Mouse (Mus musculus): ENCODE results near the gene Grid1.

Gene Grid1

GRCm38 (mm10) chr14:35123260-35123875, 303.5 kb downstream of the Grid1 start:
- in situ Hi-C loops (cut with MboI; ENCODE audit: low pct_unique_long_range_greater_than_20kb in 1 of 2, low sequenced_read_pairs in 2 of 2, unreplicated experiment in 1 of 2): no loop called here

GRCm38 (mm10) chr14:35127616-35128015, 307.7 kb downstream of the Grid1 start:
- in situ Hi-C loops (cut with MboI; ENCODE audit: low pct_unique_long_range_greater_than_20kb in 1 of 2, low sequenced_read_pairs in 2 of 2, unreplicated experiment in 1 of 2): no loop called here

- in situ Hi-C loops (cut with MboI; ENCODE audit: low pct_unique_long_range_greater_than_20kb in 1 of 2, low sequenced_read_pairs in 2 of 2, unreplicated experiment in 1 of 2): no loop called here
Observed at GRCm38 (mm10) chr14:35135056-35135455, 315.1 kb downstream of the Grid1 start.

- in situ Hi-C loops (cut with MboI; ENCODE audit: low pct_unique_long_range_greater_than_20kb in 1 of 2, low sequenced_read_pairs in 2 of 2, unreplicated experiment in 1 of 2): no loop called here
Observed at GRCm38 (mm10) chr14:35138069-35138468, 318.2 kb downstream of the Grid1 start.

- in situ Hi-C loops (cut with MboI; ENCODE audit: low pct_unique_long_range_greater_than_20kb in 1 of 2, low sequenced_read_pairs in 2 of 2, unreplicated experiment in 1 of 2): no loop called here
Observed at GRCm38 (mm10) chr14:35139824-35140223, 319.9 kb downstream of the Grid1 start.

- in situ Hi-C loops (cut with MboI; ENCODE audit: low pct_unique_long_range_greater_than_20kb in 1 of 2, low sequenced_read_pairs in 2 of 2, unreplicated experiment in 1 of 2): no loop called here
Observed at GRCm38 (mm10) chr14:35152450-35152849, 332.5 kb downstream of the Grid1 start.

GRCm38 (mm10) chr14:35153701-35154277, 333.9 kb downstream of the Grid1 start:
- in situ Hi-C loops (cut with MboI; ENCODE audit: low pct_unique_long_range_greater_than_20kb in 1 of 2, low sequenced_read_pairs in 2 of 2, unreplicated experiment in 1 of 2): no loop called here

- in situ Hi-C loops (cut with MboI; ENCODE audit: low pct_unique_long_range_greater_than_20kb in 1 of 2, low sequenced_read_pairs in 2 of 2, unreplicated experiment in 1 of 2): no loop called here
Observed at GRCm38 (mm10) chr14:35154364-35154763, 334.5 kb downstream of the Grid1 start.

GRCm38 (mm10) chr14:35157069-35157655, 337.3 kb downstream of the Grid1 start:
- in situ Hi-C loops (cut with MboI; ENCODE audit: low pct_unique_long_range_greater_than_20kb in 1 of 2, low sequenced_read_pairs in 2 of 2, unreplicated experiment in 1 of 2): no loop called here

- in situ Hi-C loops (cut with MboI; ENCODE audit: low pct_unique_long_range_greater_than_20kb in 1 of 2, low sequenced_read_pairs in 2 of 2, unreplicated experiment in 1 of 2): no loop called here
Observed at GRCm38 (mm10) chr14:35159296-35159695, 339.4 kb downstream of the Grid1 start.

- in situ Hi-C loops (cut with MboI; ENCODE audit: low pct_unique_long_range_greater_than_20kb in 1 of 2, low sequenced_read_pairs in 2 of 2, unreplicated experiment in 1 of 2): no loop called here
Observed at GRCm38 (mm10) chr14:35167451-35167850, 347.5 kb downstream of the Grid1 start.

GRCm38 (mm10) chr14:35173861-35174260, 354.0 kb downstream of the Grid1 start:
- in situ Hi-C loops (cut with MboI; ENCODE audit: low pct_unique_long_range_greater_than_20kb in 1 of 2, low sequenced_read_pairs in 2 of 2, unreplicated experiment in 1 of 2): no loop called here

- in situ Hi-C loops (cut with MboI; ENCODE audit: low pct_unique_long_range_greater_than_20kb in 1 of 2, low sequenced_read_pairs in 2 of 2, unreplicated experiment in 1 of 2): no loop called here
Observed at GRCm38 (mm10) chr14:35176021-35176420, 356.1 kb downstream of the Grid1 start.

- in situ Hi-C loops (cut with MboI; ENCODE audit: low pct_unique_long_range_greater_than_20kb in 1 of 2, low sequenced_read_pairs in 2 of 2, unreplicated experiment in 1 of 2): no loop called here
Observed at GRCm38 (mm10) chr14:35179076-35179475, 359.2 kb downstream of the Grid1 start.

- in situ Hi-C loops (cut with MboI; ENCODE audit: low pct_unique_long_range_greater_than_20kb in 1 of 2, low sequenced_read_pairs in 2 of 2, unreplicated experiment in 1 of 2): no loop called here
Observed at GRCm38 (mm10) chr14:35185399-35185798, 365.5 kb downstream of the Grid1 start.

GRCm38 (mm10) chr14:35192256-35192655, 372.3 kb downstream of the Grid1 start:
- in situ Hi-C loops (cut with MboI; ENCODE audit: low pct_unique_long_range_greater_than_20kb in 1 of 2, low sequenced_read_pairs in 2 of 2, unreplicated experiment in 1 of 2): no loop called here

- in situ Hi-C loops (cut with MboI; ENCODE audit: low pct_unique_long_range_greater_than_20kb in 1 of 2, low sequenced_read_pairs in 2 of 2, unreplicated experiment in 1 of 2): no loop called here
Observed at GRCm38 (mm10) chr14:35197371-35197770, 377.5 kb downstream of the Grid1 start.

- in situ Hi-C loops (cut with MboI; ENCODE audit: low pct_unique_long_range_greater_than_20kb in 1 of 2, low sequenced_read_pairs in 2 of 2, unreplicated experiment in 1 of 2): no loop called here
Observed at GRCm38 (mm10) chr14:35198447-35198846, 378.5 kb downstream of the Grid1 start.

GRCm38 (mm10) chr14:35198899-35199298, 379.0 kb downstream of the Grid1 start:
- in situ Hi-C loops (cut with MboI; ENCODE audit: low pct_unique_long_range_greater_than_20kb in 1 of 2, low sequenced_read_pairs in 2 of 2, unreplicated experiment in 1 of 2): no loop called here

- in situ Hi-C loops (cut with MboI; ENCODE audit: low pct_unique_long_range_greater_than_20kb in 1 of 2, low sequenced_read_pairs in 2 of 2, unreplicated experiment in 1 of 2): no loop called here
Observed at GRCm38 (mm10) chr14:35209444-35209843, 389.5 kb downstream of the Grid1 start.
